Mouse (Mus musculus): ENCODE data around the gene Aym1.

GRCm38 (mm10) chr5:113357186-113357585 is at the start of gene Aym1:
- TF ChIP-seq CTCF (IDR thresholded peaks at IDR 0.05; ENCODE audit: extremely low read depth, insufficient read depth, insufficient read length, insufficient replicate concordance) (no peak), POLR2A (IDR thresholded peaks at IDR 0.05; ENCODE audit: low read depth, low read length) (no peak)

All from spleen, adult 2 months (tissue).